Mouse (Mus musculus): ENCODE data around the gene Plvap.
"Not testable (repeated sequence)": the region's sequence is repeated elsewhere in the genome, so short reads cannot be mapped to it uniquely, and the experiment has no call there.

The Plvap gene

GRCm38 (mm10) chr8:71511644-71512043 lies at the start of gene Plvap:
TSS of gene Plvap (minus strand) at chr8:71511752.
- no peak for DNase-seq (ENCODE audit: low spot score)

DNA sequence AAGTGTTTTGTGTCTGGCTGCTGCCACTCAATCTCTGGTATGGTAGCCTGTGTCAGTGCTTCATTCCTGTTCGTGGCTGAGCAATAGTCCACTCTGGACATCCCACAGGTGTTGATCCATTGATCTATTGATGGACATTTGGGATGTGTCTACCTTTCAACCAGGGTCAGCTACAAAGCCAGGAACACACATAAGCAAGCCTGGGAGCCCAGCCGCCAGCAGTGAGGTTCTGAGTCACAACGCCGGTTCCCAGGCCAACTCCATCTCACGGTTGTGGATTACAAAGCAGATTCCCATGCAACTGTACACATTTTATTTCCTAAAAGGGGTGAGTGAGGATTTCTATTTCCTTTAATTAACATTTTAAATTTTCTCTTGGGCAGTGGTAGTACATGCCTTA lies 49.2 kb upstream of the Plvap start:
- no peak for DNase-seq (ENCODE audit: low spot score)

DNA sequence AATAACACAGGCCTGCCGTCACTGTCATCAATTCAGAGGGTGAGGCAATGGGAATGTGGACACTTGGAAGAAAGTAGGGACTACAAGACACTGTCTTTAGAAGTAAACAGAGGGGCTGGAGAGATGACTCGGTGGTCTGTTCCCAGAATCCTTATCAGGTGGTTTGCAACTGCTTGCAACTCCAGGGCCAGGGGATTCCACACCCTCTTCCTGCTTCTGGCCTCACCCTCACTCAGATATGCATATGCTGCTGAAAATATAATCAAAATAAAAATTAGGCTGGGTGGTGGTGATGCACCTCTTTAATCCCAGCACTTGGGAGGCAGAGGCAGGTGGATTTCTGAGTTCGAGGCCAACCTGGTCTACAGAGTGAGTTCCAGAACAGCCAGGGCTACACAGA lies 48.5 kb upstream of the Plvap start:
- no peak for DNase-seq (ENCODE audit: low spot score)

DNA sequence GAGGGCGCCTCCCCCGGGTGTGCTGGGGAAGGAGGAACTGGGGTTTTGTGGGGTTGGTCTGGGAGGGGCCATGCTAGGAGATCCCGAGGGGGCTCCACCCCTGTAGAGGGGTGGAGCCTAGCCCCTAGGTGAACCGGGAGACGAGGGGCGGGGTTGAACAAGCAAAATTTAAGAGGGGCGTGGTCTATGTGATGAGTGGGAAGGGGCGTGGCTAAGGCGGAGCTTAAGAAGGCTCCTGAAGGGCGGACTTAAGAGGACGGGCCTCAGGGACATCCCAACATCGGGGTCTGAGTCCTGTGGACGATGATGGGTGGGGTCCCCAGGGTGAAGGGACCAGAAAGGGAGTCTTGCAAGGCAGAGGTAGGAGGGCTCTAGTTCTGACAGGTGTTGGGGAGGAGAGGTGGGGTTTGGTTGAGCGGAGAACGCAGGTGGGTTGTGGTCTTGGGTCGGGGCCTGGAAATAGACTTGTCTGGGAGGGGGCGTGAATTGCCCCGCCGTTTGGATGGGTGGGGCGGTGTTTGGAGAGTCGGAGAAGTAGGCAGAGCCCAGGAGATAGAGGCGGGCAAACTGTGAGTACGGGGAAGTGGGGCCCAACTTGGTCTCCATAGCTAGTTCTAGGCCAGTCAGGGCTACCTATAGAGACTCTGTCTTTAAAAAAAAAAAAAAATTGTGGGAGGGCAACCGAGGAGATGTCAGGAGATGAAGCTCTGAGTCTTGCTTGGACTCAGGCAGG lies 47.6 kb upstream of the Plvap start:
- DNase-seq (ENCODE audit: low spot score) = peak; percentile 83

- DNase-seq (ENCODE audit: low spot score) = no peak
Observed at GRCm38 (mm10) chr8:71558071-71558957, 46.8 kb upstream of the Plvap start, which contains the start of gene Tmem221. TSS of gene Tmem221 (minus strand) at chr8:71558871.

GRCm38 (mm10) chr8:71554644-71555043 lies 43.1 kb upstream of the Plvap start:
- no peak for DNase-seq (ENCODE audit: low spot score)

GRCm38 (mm10) chr8:71554001-71554400 lies 42.4 kb upstream of the Plvap start:
- DNase-seq (ENCODE audit: low spot score) = no peak

GRCm38 (mm10) chr8:71552770-71553169 lies 41.2 kb upstream of the Plvap start:
- no peak for DNase-seq (ENCODE audit: low spot score)

- DNase-seq (ENCODE audit: low spot score) = no peak
Observed at GRCm38 (mm10) chr8:71550754-71551153, 39.2 kb upstream of the Plvap start.

DNA sequence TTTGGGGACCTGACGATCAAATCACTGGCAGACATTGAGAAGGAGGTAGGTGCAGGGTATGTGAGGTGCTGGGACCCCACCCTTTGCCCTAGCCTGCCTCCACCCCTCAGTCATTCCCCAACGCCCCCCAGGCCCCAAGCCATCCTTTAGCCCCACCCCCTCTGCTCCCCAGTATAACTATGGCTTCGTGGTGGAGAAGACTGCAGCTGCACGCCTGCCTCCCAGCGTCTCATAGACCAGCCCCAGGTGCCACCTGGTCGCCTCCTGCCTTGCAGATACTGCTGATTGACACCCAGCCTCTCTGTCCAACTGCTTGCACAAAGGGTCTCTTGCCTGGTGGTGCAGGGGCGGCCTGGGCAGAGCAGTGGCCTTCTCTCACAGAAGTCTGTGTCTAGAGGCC lies 36.0 kb upstream of the Plvap start:
- no peak for DNase-seq (ENCODE audit: low spot score)

- DNase-seq (ENCODE audit: low spot score) = no peak
Observed at GRCm38 (mm10) chr8:71545053-71545452, 33.5 kb upstream of the Plvap start.

DNA sequence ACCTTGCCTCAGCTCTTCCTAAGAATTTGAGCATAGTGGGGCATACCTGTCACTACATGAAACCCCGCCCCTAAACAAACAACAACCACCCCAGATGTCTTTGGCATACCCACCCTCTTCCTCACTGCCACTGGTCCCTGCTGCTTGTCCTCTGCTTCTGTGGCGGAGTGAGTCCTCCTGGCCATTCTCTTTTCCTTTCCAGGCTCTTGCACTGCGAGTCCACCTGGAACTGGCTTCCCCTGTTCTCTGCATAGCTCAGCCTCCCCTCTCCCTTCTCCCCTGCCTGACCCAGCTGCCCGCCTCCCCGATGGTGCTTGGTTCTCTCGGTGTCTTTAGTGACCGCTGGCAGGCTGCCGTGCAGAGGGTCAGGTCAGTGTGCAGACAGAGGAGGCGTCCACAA lies 32.2 kb upstream of the Plvap start:
- no peak for DNase-seq (ENCODE audit: low spot score)

DNA sequence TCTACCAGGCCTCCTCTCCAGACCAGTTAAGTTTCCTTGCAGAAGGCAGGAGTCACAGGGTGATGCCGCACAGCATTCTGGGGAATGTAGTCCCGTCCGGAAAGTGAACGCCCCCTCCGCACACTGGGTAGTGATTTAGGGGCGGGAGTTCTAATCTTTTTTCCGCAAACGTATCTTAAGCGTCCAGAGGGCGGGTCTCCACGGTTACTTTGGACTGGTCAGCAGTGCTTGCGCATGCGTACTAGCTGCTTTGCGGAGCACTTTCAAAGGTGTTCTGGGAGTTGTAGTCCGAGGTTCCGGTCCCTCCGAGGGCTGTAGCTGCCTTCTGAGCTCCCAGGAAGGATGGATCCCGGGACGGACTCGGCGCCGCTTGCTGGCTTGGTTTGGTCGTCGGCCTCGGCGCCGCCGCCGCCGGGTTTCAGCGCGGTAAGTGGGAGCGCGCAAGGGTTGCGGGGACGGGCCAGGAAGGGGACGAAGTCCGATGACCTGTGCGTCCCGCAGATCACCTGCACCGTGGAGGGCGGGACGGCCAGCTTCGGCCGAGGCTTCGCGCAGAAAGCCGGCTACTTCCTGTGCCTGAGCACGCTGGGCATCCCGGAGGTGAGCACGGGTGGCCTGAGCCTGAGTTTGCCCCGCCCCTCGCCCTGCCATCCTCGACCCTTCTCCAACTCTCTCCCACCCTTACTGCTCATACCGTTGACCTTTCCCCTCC lies 31.2 kb upstream of the Plvap start, which contains the start of gene Mvb12a:
Gene Mvb12a (plus strand): TSS at position 291 of the 712 bp plus-strand sequence.
- DNase-seq (ENCODE audit: low spot score) = peak; percentile 98

DNA sequence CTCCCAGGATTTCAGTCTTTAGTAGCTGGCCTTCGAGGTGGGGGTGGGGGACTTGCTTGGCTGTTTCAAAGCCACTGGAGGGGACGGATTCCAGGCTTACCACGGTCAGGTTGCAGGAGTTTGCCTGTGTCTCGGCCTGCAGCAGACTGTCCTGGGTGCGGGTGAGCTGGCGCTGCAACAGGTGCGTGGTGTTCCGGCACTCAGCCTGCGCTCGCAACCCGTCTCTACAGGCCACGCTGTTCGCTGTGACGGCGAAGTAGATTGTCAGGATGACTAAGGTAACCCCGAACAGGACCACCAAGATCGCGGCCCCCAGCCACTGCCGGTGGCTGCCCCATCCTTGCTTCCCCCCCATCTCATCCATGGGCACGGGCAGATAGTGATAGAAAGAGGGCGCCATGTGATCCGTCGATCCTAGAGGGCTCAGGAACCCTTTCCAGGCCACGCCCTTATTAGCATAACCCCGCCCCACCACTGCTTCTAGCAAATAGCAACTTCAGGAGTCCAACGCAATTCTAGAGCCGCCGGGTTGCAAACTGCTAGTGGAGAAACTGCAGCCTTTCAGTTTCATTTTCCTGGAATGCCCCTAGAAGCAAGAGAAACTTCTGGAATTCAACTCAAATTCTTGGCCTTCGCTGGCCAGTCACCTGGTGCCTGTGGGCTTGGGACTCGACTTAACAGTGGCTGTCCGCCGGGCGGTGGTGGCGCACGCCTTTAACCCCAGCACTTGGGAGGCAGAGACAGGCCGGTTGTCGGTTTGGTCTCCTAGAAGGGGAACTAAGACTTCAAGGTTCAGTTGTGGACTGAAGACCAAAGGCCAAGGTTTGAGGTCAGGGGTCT lies 25.7 kb upstream of the Plvap start, which contains the start of gene Bst2:
Gene Bst2 (minus strand): TSS at position 429 of the 840 bp plus-strand sequence.
- DNase-seq (ENCODE audit: low spot score) = peak; percentile 86

DNA sequence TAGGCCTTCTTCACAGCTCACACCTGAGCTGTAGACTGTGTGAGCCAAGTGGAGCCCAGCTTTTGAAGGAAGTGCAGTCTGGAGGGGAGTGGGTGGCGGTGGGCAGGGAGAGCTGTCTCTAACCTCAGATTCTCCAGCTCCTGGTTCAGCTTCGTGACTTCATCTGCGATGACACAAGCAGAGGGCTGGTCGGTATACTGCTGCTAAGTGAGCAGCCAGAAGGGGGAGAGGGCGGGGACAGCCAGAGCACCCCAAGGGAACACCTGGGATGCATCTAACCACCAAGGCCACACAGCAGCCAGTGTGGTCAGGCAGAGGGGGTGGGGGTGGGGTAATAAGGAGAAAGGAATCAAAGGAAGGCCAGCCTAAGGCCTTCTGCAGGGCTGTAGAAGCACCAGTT lies 24.1 kb upstream of the Plvap start:
- DNase-seq (ENCODE audit: low spot score) = no peak

GRCm38 (mm10) chr8:71534263-71534810 lies 22.8 kb upstream of the Plvap start:
- no peak for DNase-seq (ENCODE audit: low spot score)

DNA sequence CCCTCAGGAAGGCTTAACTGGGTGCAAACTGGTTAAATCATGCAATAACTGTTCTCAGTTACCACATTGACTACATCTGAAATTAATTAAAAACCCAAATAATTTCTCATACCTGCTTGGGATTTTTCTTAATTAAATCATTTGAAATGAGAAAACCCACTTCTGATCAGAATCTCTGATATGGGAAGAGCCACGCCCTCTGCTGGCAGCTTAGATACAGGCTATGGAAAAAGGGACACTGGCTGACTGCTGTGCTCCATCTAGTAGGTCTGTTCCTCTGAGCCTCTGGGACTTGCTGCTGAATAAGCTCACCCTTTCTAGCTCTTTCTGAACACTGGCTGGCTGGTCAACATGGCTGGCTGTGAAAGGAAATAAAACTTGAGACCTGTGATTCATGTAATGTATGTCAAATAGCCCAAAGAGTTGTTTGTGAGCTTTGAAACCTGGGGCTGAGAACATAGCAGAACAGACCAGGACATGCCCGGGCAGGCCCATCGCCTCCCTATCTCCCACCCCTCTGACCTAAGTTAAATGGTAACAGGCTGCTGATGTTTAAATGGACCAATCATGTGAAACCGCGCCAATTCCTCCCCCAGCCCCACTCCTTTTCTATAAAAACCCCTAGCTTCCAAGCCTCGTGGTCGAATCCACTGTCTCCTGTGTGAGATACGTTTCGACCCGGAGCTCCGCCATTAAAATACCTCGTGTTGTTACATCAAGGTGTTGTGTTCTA lies 19.3 kb upstream of the Plvap start:
- not testable (repeated sequence) for DNase-seq (ENCODE audit: low spot score)

DNA sequence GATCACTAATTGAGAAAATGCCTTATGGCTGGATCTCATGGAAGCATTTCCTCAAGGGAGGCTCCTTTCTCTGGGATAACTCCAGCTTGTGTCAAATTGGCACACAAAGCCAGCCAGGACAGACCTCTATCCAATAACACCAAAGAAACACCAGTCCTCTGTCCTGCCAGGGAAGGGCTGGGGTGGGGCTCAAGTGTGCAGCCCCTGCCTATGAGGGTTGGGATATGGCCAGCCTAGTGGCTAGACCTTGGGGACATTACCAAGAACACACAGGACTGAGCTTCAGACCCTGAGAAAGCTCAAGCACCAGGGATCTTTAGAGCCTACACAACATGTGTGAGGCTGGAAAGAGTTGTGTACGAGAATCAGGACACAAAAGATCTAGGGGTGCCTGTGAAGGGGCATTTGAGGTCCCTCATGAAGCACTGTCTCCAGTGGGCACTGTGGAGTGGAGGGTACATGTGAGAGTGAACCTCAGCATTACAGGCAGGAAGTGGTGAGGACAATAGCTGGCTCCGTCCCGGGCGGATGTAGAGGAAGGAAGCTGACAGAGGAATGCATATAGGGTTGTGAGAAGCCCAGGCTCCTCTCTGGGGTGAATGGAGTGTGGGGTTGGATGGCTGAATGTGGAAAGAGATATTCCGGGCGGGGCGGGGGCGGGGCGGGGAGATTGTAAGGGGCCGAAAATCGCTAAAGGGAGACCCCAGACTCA lies 17.0 kb upstream of the Plvap start:
- DNase-seq (ENCODE audit: low spot score) = no peak

DNA sequence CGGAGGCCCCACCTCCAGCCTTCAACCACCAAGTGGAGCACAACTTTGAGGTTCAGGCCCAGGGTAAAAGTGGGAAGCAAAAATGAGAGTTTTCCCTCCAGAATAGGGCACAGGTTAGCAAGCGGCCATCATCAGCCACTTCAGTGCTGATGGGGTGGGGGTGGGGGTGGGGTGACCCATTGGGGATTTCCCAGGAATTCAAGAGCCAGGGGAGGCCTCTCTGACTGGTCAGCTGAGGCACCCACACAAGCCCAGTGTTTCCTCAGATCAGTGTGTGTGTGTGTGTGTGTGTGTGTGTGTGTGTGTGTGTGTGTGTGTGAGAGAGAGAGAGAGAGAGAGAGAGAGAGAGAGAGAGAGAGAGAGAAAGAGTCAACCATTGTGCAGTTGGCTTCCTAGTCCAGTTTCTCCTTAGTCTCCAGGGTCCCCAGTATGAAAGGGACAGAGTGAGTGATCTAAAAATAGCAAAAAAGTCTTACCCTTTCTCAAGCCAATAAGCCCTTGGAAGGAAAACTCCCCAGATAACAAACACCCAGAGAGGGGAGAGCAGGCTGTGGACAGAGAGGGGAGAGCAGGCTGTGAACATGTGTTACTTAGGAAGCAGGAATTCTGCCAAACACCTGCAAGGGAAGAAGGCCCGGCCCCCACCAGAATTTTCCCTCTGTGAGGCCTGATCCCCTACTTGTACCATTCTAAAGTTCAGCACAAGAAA lies 15.8 kb upstream of the Plvap start:
- DNase-seq (ENCODE audit: low spot score) = no peak

All from testis, postnatal 14 days (tissue).